Mouse (Mus musculus): ENCODE data around the gene Serpinb7. TPM values are rescaled to one million over a fixed set of nuclear protein-coding genes. Genes with fewer than 3 reads are reported as not detected.

The Serpinb7 gene
- polyA plus RNA-seq, 1 experiment from 2014 or later = not detected

DNA sequence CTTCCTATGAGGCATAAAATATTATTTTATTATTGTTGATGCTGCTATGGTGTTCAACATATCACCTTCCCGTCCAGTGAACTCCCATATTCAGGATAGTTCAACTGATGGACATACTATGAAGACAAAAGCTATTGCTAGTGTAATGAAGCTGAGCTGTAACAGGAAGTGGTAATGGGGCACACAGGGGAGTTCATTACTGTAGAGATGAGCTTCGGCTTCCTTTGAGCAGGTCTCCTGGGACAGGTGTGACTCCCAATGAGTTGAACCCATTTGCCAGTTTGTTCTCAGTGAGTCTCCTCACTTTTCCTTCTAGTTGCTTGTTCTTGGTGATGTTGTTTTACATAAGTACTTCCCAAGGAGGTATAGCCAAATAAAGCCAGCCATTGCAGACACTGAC, 36.1 kb downstream of the Serpinb7 start:
- 87% methylated on average over 2 of the region's 2 CpGs for WGBS
- Histone ChIP-seq H3K4me3 (ENCODE audit: low read depth, low read length) (no peak overlapping the region), H3K27me3 (ENCODE audit: control insufficient read depth, insufficient read depth, low read length) (no peaks in the 10 kb centered on the region), H3K27ac (ENCODE audit: low read length) (no peak overlapping the region), H3K4me1 (ENCODE audit: control insufficient read depth, insufficient read depth, low read length) (no peaks in the 10 kb centered on the region), H3K9me3 (ENCODE audit: control insufficient read depth, low read depth, low read length) (no peaks in the 10 kb centered on the region), H3K36me3 (ENCODE audit: control insufficient read depth, insufficient read depth, low read length) (no peaks in the 10 kb centered on the region), H3K9ac (replicated peaks; ENCODE audit: low read depth, low read length) (no peak overlapping the region), H3K4me2 (replicated peaks; ENCODE audit: low read depth, low read length) (no peak overlapping the region)
- ATAC-seq (ENCODE audit: insufficient number of reproducible peaks, insufficient read depth, low FRiP score, low read depth) = no peak

DNA sequence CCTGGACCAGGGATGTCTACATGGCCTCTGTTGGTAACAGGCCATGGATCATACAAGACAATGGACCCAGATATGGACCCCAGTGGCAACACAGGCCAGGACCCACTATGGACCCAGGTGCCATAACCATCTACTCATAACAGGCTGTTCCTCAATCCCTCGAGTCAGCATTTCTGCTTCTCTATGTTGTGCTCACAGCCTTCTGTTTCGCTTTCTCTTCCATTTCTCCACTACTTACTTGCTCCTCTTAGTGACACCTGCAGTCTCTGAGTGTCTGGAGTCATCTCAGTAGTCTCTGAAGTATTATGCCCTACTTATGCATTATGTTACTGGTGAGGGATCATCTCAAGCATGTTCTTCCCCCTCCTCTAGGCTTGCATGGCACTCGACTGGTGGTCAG, 40.0 kb downstream of the Serpinb7 start:
- no peaks in the 10 kb centered on the region for H3K27me3 ChIP-seq (ENCODE audit: control insufficient read depth, insufficient read depth, low read length)
- no peak overlapping the region for H3K27ac ChIP-seq (ENCODE audit: low read length)
- ATAC-seq (ENCODE audit: insufficient number of reproducible peaks, insufficient read depth, low FRiP score, low read depth) = no peak
- no peaks in the 10 kb centered on the region for H3K4me1 ChIP-seq (ENCODE audit: control insufficient read depth, insufficient read depth, low read length)
- no peak overlapping the region for H3K4me2 ChIP-seq (replicated peaks; ENCODE audit: low read depth, low read length)
- WGBS = 81% methylated on average over 3 of the region's 3 CpGs
- H3K9ac ChIP-seq (replicated peaks; ENCODE audit: low read depth, low read length) = no peak overlapping the region
- no peaks in the 10 kb centered on the region for H3K36me3 ChIP-seq (ENCODE audit: control insufficient read depth, insufficient read depth, low read length)
- no peaks in the 10 kb centered on the region for H3K9me3 ChIP-seq (ENCODE audit: control insufficient read depth, low read depth, low read length)
- H3K4me3 ChIP-seq (ENCODE audit: low read depth, low read length) = no peak overlapping the region

DNA sequence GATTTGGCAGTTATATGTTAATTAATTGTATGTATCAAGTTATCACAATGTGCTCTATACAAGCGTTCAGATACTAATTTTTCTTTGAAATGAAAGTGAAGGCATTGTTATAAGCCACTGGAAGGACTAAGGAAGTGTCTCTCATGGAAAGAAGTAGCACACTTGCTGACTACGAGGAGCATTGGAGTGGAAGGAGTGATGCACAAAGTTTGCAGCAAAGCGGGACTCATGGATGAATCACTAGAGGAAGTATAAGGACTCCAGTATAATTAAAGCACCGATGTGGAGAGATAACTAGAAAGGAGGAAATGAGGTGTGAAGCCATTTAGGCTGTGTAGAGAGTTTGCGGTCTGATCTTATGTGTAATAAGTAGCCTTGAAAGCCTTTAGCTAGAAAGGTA, 45.9 kb downstream of the Serpinb7 start:
- Histone ChIP-seq H3K27me3 (ENCODE audit: control insufficient read depth, insufficient read depth, low read length) (no peaks in the 10 kb centered on the region), H3K9me3 (ENCODE audit: control insufficient read depth, low read depth, low read length) (no peaks in the 10 kb centered on the region), H3K9ac (replicated peaks; ENCODE audit: low read depth, low read length) (no peak overlapping the region), H3K4me3 (ENCODE audit: low read depth, low read length) (no peak overlapping the region), H3K27ac (ENCODE audit: low read length) (no peak overlapping the region), H3K4me1 (ENCODE audit: control insufficient read depth, insufficient read depth, low read length) (no peaks in the 10 kb centered on the region), H3K36me3 (ENCODE audit: control insufficient read depth, insufficient read depth, low read length) (no peaks in the 10 kb centered on the region), H3K4me2 (replicated peaks; ENCODE audit: low read depth, low read length) (no peak overlapping the region)
- ATAC-seq (ENCODE audit: insufficient number of reproducible peaks, insufficient read depth, low FRiP score, low read depth) = no peak
- WGBS = 87% methylated on average over 5 of the region's 5 CpGs

DNA sequence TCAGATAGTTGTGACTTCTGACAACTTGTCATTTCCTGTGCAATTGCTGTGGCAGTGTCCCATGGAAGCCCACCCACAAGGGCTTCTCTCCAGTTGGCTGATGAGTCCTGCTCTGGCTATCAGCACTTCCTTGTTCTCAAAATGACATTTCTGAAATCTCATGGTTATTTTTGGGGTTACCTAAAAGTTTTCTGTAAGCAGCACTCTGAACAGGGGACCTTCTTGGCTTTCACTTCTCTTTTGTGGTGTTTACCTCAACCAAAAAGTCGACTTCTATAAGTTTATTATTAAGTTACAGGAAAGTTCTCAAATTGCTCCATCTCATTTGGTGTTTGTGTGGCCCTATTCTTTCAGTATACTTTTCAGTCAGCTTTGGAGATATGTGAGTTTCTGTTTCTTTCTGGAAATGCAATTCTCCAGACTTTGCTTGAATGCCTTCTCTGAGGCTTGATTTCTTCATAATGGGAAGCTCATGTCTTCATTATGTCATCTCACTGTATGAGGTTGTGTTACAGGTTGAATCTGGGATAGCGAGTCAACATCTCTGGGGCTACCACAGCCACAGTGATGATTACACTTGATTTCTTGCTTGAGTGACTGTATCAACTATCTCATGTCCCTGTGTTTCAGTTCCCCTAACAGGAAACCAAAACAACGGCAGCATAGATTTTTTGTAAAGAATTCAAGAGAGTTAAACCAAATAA, 47.9 kb downstream of the Serpinb7 start:
- Histone ChIP-seq H3K9me3 (ENCODE audit: control insufficient read depth, low read depth, low read length) (no peaks in the 10 kb centered on the region), H3K4me3 (ENCODE audit: low read depth, low read length) (no peak overlapping the region), H3K36me3 (ENCODE audit: control insufficient read depth, insufficient read depth, low read length) (no peaks in the 10 kb centered on the region), H3K9ac (replicated peaks; ENCODE audit: low read depth, low read length) (no peak overlapping the region), H3K27me3 (ENCODE audit: control insufficient read depth, insufficient read depth, low read length) (no peaks in the 10 kb centered on the region), H3K27ac (ENCODE audit: low read length) (no peak overlapping the region), H3K4me2 (replicated peaks; ENCODE audit: low read depth, low read length) (no peak overlapping the region), H3K4me1 (ENCODE audit: control insufficient read depth, insufficient read depth, low read length) (no peaks in the 10 kb centered on the region)
- WGBS = 78% methylated on average over 3 of the region's 3 CpGs
- ATAC-seq (ENCODE audit: insufficient number of reproducible peaks, insufficient read depth, low FRiP score, low read depth) = no peak

DNA sequence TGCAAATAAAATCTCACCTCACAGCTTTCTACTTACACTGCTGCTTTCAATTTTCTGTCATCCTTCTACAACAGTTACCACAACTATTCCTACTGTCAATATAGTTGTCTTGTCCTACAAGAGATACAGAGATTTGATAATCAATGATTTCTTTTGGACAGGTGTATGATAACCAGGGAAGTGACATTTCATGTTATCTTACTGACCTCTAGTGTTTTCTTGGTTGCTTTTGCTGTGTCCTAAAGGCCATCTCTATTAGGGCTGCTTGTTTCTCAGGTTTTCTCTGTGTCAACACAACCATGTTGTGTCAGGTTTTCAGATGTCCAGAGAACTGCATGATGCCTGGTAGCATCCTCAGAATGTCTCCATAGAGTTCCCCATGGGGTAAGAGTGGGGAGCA, 80.5 kb downstream of the Serpinb7 start:
- Histone ChIP-seq H3K9me3 (ENCODE audit: control insufficient read depth, low read depth, low read length) (no peaks in the 10 kb centered on the region), H3K4me3 (ENCODE audit: low read depth, low read length) (no peak overlapping the region), H3K4me1 (ENCODE audit: control insufficient read depth, insufficient read depth, low read length) (no peaks in the 10 kb centered on the region), H3K9ac (replicated peaks; ENCODE audit: low read depth, low read length) (no peak overlapping the region), H3K36me3 (ENCODE audit: control insufficient read depth, insufficient read depth, low read length) (no peaks in the 10 kb centered on the region), H3K4me2 (replicated peaks; ENCODE audit: low read depth, low read length) (no peak overlapping the region), H3K27me3 (ENCODE audit: control insufficient read depth, insufficient read depth, low read length) (no peaks in the 10 kb centered on the region), H3K27ac (ENCODE audit: low read length) (no peak overlapping the region)
- ATAC-seq (ENCODE audit: insufficient number of reproducible peaks, insufficient read depth, low FRiP score, low read depth) = no peak

DNA sequence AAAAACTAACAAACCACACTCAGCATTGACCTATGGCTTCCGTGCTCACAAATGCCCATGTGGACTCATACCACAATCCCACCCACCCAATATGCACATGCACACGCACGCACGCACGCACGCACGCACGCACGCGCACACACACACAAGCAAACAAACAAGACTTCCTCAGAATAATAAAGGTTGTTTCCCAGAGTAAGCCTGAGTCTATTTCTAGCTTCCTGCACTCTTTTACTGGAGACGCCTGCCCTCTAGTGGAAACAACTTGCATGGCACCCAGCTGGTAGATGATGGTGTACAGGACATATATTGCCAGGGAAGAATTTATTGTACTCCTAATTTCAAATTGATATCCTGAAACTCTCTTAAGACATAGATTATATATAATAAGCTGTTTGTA, 82.0 kb downstream of the Serpinb7 start:
- H3K36me3 ChIP-seq (ENCODE audit: control insufficient read depth, insufficient read depth, low read length) = no peaks in the 10 kb centered on the region
- H3K4me1 ChIP-seq (ENCODE audit: control insufficient read depth, insufficient read depth, low read length) = no peaks in the 10 kb centered on the region
- ATAC-seq (ENCODE audit: insufficient number of reproducible peaks, insufficient read depth, low FRiP score, low read depth) = peak; percentile 77; the same call in 1 of the 2 replicates
- no peak overlapping the region for H3K4me2 ChIP-seq (replicated peaks; ENCODE audit: low read depth, low read length)
- H3K9ac ChIP-seq (replicated peaks; ENCODE audit: low read depth, low read length) = no peak overlapping the region
- H3K27me3 ChIP-seq (ENCODE audit: control insufficient read depth, insufficient read depth, low read length) = no peaks in the 10 kb centered on the region
- WGBS = 17% methylated on average over 11 of the region's 11 CpGs
- no peak overlapping the region for H3K4me3 ChIP-seq (ENCODE audit: low read depth, low read length)
- H3K9me3 ChIP-seq (ENCODE audit: control insufficient read depth, low read depth, low read length) = no peaks in the 10 kb centered on the region
- no peak overlapping the region for H3K27ac ChIP-seq (ENCODE audit: low read length)

DNA sequence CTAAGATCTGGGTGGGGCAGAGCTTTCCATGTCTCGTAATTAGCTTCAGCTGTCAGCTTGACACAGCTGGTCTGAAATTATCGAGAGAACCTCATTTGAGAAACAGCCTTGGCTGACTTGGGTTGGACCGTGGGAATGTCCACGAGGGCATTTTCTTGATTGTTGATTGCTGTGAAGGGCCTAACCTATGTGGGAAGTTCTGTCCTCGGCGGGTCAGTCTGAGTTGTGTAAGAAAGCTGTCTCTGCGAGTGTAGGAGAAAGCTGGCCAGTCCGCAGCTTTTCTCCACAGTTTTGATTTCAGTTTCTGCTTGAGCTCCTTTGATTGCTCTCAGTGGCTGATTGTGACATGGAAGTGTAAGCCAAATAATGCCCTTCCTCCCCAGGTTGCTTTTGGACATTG, 90.1 kb downstream of the Serpinb7 start:
- Histone ChIP-seq H3K36me3 (ENCODE audit: control insufficient read depth, insufficient read depth, low read length) (no peaks in the 10 kb centered on the region), H3K27ac (ENCODE audit: low read length) (no peak overlapping the region), H3K4me2 (replicated peaks; ENCODE audit: low read depth, low read length) (no peak overlapping the region), H3K27me3 (ENCODE audit: control insufficient read depth, insufficient read depth, low read length) (no peaks in the 10 kb centered on the region), H3K4me1 (ENCODE audit: control insufficient read depth, insufficient read depth, low read length) (no peaks in the 10 kb centered on the region), H3K4me3 (ENCODE audit: low read depth, low read length) (no peak overlapping the region), H3K9ac (replicated peaks; ENCODE audit: low read depth, low read length) (no peak overlapping the region), H3K9me3 (ENCODE audit: control insufficient read depth, low read depth, low read length) (no peaks in the 10 kb centered on the region)
- no peak for ATAC-seq (ENCODE audit: insufficient number of reproducible peaks, insufficient read depth, low FRiP score, low read depth)
- 73% methylated on average over 8 of the region's 8 CpGs for WGBS

DNA sequence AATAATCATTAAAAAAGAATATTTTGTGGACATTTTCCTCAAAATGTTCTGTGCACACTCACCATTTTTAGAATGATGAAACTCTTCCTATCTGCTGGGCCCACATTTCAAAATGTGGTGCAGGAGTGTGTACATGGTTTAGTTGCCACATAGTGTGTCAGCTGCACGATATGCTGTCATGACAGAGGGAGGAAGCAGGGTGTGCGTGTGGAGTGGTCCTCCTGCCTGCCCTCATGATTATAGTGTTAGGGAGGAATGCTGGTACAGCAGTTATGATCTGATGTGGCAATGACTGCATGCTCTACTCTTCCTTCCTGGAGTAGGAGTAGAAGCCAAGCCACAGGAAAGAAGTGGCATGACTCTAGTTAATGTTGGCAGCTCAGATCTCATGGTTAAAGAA, 97.3 kb downstream of the Serpinb7 start:
- Histone ChIP-seq H3K27ac (ENCODE audit: low read length) (no peak overlapping the region), H3K4me1 (ENCODE audit: control insufficient read depth, insufficient read depth, low read length) (no peaks in the 10 kb centered on the region), H3K36me3 (ENCODE audit: control insufficient read depth, insufficient read depth, low read length) (no peaks in the 10 kb centered on the region), H3K9me3 (ENCODE audit: control insufficient read depth, low read depth, low read length) (no peaks in the 10 kb centered on the region), H3K9ac (replicated peaks; ENCODE audit: low read depth, low read length) (no peak overlapping the region), H3K4me2 (replicated peaks; ENCODE audit: low read depth, low read length) (no peak overlapping the region), H3K27me3 (ENCODE audit: control insufficient read depth, insufficient read depth, low read length) (no peaks in the 10 kb centered on the region), H3K4me3 (ENCODE audit: low read depth, low read length) (no peak overlapping the region)
- 79% methylated on average over 2 of the region's 2 CpGs for whole genome bisulfite sequencing
- ATAC-seq (ENCODE audit: insufficient number of reproducible peaks, insufficient read depth, low FRiP score, low read depth) = no peak

DNA sequence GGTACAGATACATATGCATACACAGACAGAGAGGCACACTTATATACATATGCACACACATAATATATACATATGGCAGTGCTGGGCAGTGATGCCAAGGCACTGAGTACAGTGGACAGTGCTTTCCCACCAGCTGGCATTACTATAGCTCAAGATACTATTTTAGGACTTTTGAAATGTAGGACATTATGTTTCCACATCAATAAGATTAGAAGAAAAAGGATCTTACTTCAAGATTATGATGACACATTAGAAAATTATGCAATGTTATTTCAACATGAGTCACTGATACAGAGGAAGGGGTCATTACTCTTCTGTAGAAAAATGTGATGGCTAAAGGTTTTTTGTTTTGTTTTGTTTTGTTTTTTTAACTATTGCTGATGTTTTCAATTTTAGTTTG, 102.6 kb downstream of the Serpinb7 start:
- no peak overlapping the region for H3K4me3 ChIP-seq (ENCODE audit: low read depth, low read length)
- no peaks in the 10 kb centered on the region for H3K36me3 ChIP-seq (ENCODE audit: control insufficient read depth, insufficient read depth, low read length)
- H3K27me3 ChIP-seq (ENCODE audit: control insufficient read depth, insufficient read depth, low read length) = no peaks in the 10 kb centered on the region
- no peaks in the 10 kb centered on the region for H3K4me1 ChIP-seq (ENCODE audit: control insufficient read depth, insufficient read depth, low read length)
- no peak for ATAC-seq (ENCODE audit: insufficient number of reproducible peaks, insufficient read depth, low FRiP score, low read depth)
- no peak overlapping the region for H3K9ac ChIP-seq (replicated peaks; ENCODE audit: low read depth, low read length)
- no peaks in the 10 kb centered on the region for H3K9me3 ChIP-seq (ENCODE audit: control insufficient read depth, low read depth, low read length)
- H3K4me2 ChIP-seq (replicated peaks; ENCODE audit: low read depth, low read length) = no peak overlapping the region
- H3K27ac ChIP-seq (ENCODE audit: low read length) = no peak overlapping the region

Data from stomach, embryonic 14.5 days (tissue).